Mouse (Mus musculus) T-helper 2 cell (primary cell): ENCODE results near the gene Dagla.

Experiments
- in situ Hi-C: fragments of 300-600 bp; cut with MboI, MseI; formaldehyde crosslinking; loops from one replicate; pipeline ENCODE4 v1.15.1; 2025; ENCODE audit warnings: high pct_unique_total_duplicates

The Dagla gene

GRCm38 (mm10) chr19:10304810-10305544, at the start of gene Dagla:
Gene Dagla, minus strand, starts transcription at chr19:10304877.
- in situ Hi-C loops, result loop anchor here (5.0 kb wide), 2 partner anchors 48 to 88 kb away; no protein-coding TSS in a partner anchor

- in situ Hi-C loops, result loop anchor here (10.0 kb wide), 1 partner anchor 1523 kb away; the partner anchor contains the start of gene Olfr1419
Measured at GRCm38 (mm10) chr19:10352218-10352617, 47.5 kb upstream of the Dagla start.

- in situ Hi-C loops, result no loop called here
Measured at GRCm38 (mm10) chr19:10347628-10348273, 43.1 kb upstream of the Dagla start.

- in situ Hi-C loops, result no loop called here
Measured at GRCm38 (mm10) chr19:10345696-10346095, 41.0 kb upstream of the Dagla start.

- in situ Hi-C loops, result no loop called here
Measured at GRCm38 (mm10) chr19:10343866-10344265, 39.2 kb upstream of the Dagla start.

- in situ Hi-C loops, result no loop called here
Measured at GRCm38 (mm10) chr19:10341817-10342439, 37.3 kb upstream of the Dagla start.

GRCm38 (mm10) chr19:10341152-10341551, 36.5 kb upstream of the Dagla start:
- in situ Hi-C loops, result no loop called here

- in situ Hi-C loops, result no loop called here
Measured at GRCm38 (mm10) chr19:10340661-10341060, 36.0 kb upstream of the Dagla start.

- in situ Hi-C loops, result no loop called here
Measured at GRCm38 (mm10) chr19:10339271-10339670, 34.6 kb upstream of the Dagla start.

- in situ Hi-C loops, result no loop called here
Measured at GRCm38 (mm10) chr19:10338724-10339123, 34.0 kb upstream of the Dagla start.

GRCm38 (mm10) chr19:10334467-10334866, 29.8 kb upstream of the Dagla start:
- in situ Hi-C loops, result loop anchor here (5.0 kb wide), 1 partner anchor 148 kb away; the partner anchor contains the start of gene Ppp1r32

- in situ Hi-C loops, result loop anchor here (5.0 kb wide), 1 partner anchor 149 kb away; the partner anchor contains the start of gene Ppp1r32
Measured at GRCm38 (mm10) chr19:10333545-10334252, 29.0 kb upstream of the Dagla start.

- in situ Hi-C loops, result loop anchor here (5.0 kb wide), 1 partner anchor 151 kb away; the partner anchor contains the start of gene Ppp1r32
Measured at GRCm38 (mm10) chr19:10331706-10332105, 27.0 kb upstream of the Dagla start.

- in situ Hi-C loops, result no loop called here
Measured at GRCm38 (mm10) chr19:10329033-10329432, 24.4 kb upstream of the Dagla start.

- in situ Hi-C loops, result no loop called here
Measured at GRCm38 (mm10) chr19:10326609-10327008, 21.9 kb upstream of the Dagla start.

- in situ Hi-C loops, result no loop called here
Measured at GRCm38 (mm10) chr19:10323860-10324259, 19.2 kb upstream of the Dagla start.

- in situ Hi-C loops, result no loop called here
Measured at GRCm38 (mm10) chr19:10323362-10323837, 18.7 kb upstream of the Dagla start.

GRCm38 (mm10) chr19:10317795-10318194, 13.1 kb upstream of the Dagla start:
- in situ Hi-C loops, result loop anchor here (10.0 kb wide), 1 partner anchor 1207 kb away; no protein-coding TSS in a partner anchor

GRCm38 (mm10) chr19:10317358-10317757, 12.7 kb upstream of the Dagla start:
- in situ Hi-C loops, result loop anchor here (10.0 kb wide), 1 partner anchor 1207 kb away; no protein-coding TSS in a partner anchor

- in situ Hi-C loops, result loop anchor here (10.0 kb wide), 1 partner anchor 1208 kb away; no protein-coding TSS in a partner anchor
Measured at GRCm38 (mm10) chr19:10316956-10317355, 12.3 kb upstream of the Dagla start.

GRCm38 (mm10) chr19:10312072-10312471, 7.4 kb upstream of the Dagla start:
- in situ Hi-C loops, result loop anchor here (10.0 kb wide), 1 partner anchor 1213 kb away; no protein-coding TSS in a partner anchor
